Mouse (Mus musculus) myocyte (in vitro differentiated cells): ENCODE measurements around the gene Pusl1.

ENCODE experiments used
- CEBPB ChIP-seq: IDR thresholded peaks from 2 replicates; pipeline ENCODE4 v1.6.1; 2011; ENCODE audit warnings: mild to moderate bottlenecking, moderate library complexity; ENCODE audit not compliant: poor library complexity, insufficient read depth, severe bottlenecking
- E2F4 ChIP-seq: IDR thresholded peaks from one replicate; pipeline ENCODE4 v1.6.1; 2011; ENCODE audit warnings: mild to moderate bottlenecking, control low read depth, moderate library complexity; ENCODE audit not compliant: insufficient read depth
- MAX ChIP-seq: IDR thresholded peaks from one replicate; pipeline ENCODE4 v1.6.1; 2011; ENCODE audit warnings: low read depth, mild to moderate bottlenecking, control low read depth
- MYOG ChIP-seq, 3 experiments: IDR thresholded peaks; one replicate each; pipeline ENCODE4 v1.6.1; 2011; ENCODE audit warnings: control low read depth in 2 of 3, low read depth in 2 of 3, mild to moderate bottlenecking in 2 of 3; ENCODE audit not compliant: insufficient read length in 2 of 3, control insufficient read depth in 1 of 3, insufficient read depth in 1 of 3
- POLR2A ChIP-seq: IDR thresholded peaks from one replicate; pipeline ENCODE4 v1.6.1; 2011; ENCODE audit warnings: low read depth, mild to moderate bottlenecking, control low read depth, moderate library complexity; ENCODE audit not compliant: insufficient read length
- POLR2AphosphoS2 ChIP-seq: IDR thresholded peaks from one replicate; pipeline ENCODE4 v1.6.1; 2011; ENCODE audit warnings: low read depth, control low read depth; ENCODE audit not compliant: insufficient read length
- SRF ChIP-seq: IDR thresholded peaks from one replicate; pipeline ENCODE4 v1.6.1; 2011; ENCODE audit warnings: low read depth; ENCODE audit not compliant: control insufficient read depth, insufficient read length
- USF1 ChIP-seq: IDR thresholded peaks from one replicate; pipeline ENCODE4 v1.6.1; 2011; ENCODE audit warnings: low read depth, mild to moderate bottlenecking, control low read depth, moderate library complexity

GRCm38 (mm10) chr4:155901205-155901604, 9.6 kb upstream of the Pusl1 start:
- TF ChIP-seq MYOG (IDR thresholded peaks at IDR 0.05; ENCODE audit: control insufficient read depth in 1 of 3, insufficient read depth in 1 of 3, insufficient read length in 2 of 3, low read depth in 2 of 3) (no peak), MAX (no peak), POLR2AphosphoS2 (no peak), POLR2A (no peak), SRF (no peak), E2F4 (no peak), USF1 (no peak), CEBPB (no peak)
